In the genomic region with DNA sequence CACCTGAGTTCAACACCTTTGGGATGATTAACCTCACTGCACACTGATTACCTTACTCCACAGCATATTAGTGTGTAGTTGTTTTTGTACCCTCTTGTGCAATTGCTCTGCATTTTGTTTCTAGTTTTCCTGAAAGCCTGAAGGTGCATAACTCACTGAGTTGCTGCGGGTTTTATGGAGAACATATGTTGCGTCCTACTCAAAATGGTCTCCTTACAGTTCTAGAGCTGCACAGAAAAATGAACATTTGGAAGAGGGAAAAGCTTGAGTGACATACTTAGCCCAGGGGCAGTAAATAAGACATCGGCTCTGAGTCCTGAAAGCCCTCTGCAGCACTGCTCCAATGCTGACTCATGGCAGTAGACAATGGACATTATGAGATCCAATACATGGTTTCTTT, we compare ENCODE assay signal across 18 mouse cellular contexts.
"Had no signal": no experiment of that assay in that cellular context is flagged by ENCODE, and none has a peak within 500 bp of the region (broad histone marks: within the 10 kb centered on the region; RNA-seq: fewer than 3 reads in every experiment).

No protein-coding gene starts in this region.

- ATAC-seq: forebrain, postnatal 0 days; hindbrain, embryonic 16.5 days; inflammation-experienced regulatory T-cells, adult 6 months; intestine, embryonic 15.5 days; intestine, postnatal 0 days had no signal

- DNase-seq: forebrain, postnatal 0 days; gastrocnemius, adult 2 months; gastrocnemius, postnatal 10 days; gastrocnemius, postnatal 25 days; heart, adult 18-20 months; heart, postnatal 10 days; heart, postnatal 4 days; kidney, adult 18-20 months; kidney, adult 8-10 months; kidney, postnatal 10 days; kidney, postnatal 25 days; kidney, postnatal 4 days; liver; liver, embryonic 13.5 days had no signal
